Mouse (Mus musculus) small intestine, adult 2 months (tissue): Measurements from ENCODE around the gene Kcnd3.

Experiments
- CTCF ChIP-seq: fragments of 200-500 bp; IDR thresholded peaks from 2 replicates; pipeline ENCODE4 v1.5.1; 2012; ENCODE audit warnings: low read depth, mild to moderate bottlenecking, control low read depth, inconsistent platforms, low read length, moderate library complexity, mixed read lengths; ENCODE audit not compliant: insufficient replicate concordance, insufficient read length; ENCODE audit errors: extremely low read depth
- POLR2A ChIP-seq: fragments of 200-500 bp; IDR thresholded peaks from 2 replicates; pipeline ENCODE4 v1.6.1; 2012; ENCODE audit warnings: low read depth, mild to moderate bottlenecking, control low read depth, inconsistent platforms, low read length, moderate library complexity

GRCm38 (mm10) chr3:105660530-105660929 is 208.4 kb downstream of the Kcnd3 start:
- no peak for TF ChIP-seq POLR2A
- TF ChIP-seq CTCF, result no peak
